Mouse (Mus musculus) liver, postnatal 0 days (tissue): Measurements from ENCODE around the gene Rogdi.

Experiments used
- CTCF ChIP-seq: sonication (generic); IDR thresholded peaks from 2 replicates; pipeline ENCODE4 v1.5.1; 2016; ENCODE audit warnings: antibody characterized with exemption, low read depth
- EP300 ChIP-seq: IDR thresholded peaks from 2 replicates; pipeline ENCODE4 v1.6.1; 2016; ENCODE audit warnings: antibody characterized with exemption, low read depth, mild to moderate bottlenecking

DNA sequence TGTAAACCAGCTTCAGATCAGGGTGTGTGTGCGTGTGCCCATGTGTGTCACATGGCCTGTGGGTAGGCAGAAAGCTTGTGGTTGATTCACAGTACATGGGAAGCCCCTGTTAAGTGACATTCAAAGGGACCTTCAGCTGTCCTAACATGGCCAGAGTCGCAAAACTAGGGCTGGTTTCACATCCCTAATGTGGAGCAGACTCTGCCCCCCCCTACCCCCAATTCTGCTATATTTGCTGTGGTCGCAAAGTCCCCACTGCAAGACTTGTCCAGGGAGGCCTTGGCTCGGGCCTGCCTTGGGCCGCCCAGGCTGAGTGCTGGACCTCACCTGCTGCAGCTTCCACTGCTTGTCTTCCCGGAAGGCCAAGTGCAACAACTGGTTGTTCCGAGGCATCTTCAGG is 2.1 kb downstream of the Rogdi start:
- no peak for TF ChIP-seq EP300
- no peak for TF ChIP-seq CTCF
